Mouse (Mus musculus): Measurements from ENCODE around the gene Aldh1a7.

DNA sequence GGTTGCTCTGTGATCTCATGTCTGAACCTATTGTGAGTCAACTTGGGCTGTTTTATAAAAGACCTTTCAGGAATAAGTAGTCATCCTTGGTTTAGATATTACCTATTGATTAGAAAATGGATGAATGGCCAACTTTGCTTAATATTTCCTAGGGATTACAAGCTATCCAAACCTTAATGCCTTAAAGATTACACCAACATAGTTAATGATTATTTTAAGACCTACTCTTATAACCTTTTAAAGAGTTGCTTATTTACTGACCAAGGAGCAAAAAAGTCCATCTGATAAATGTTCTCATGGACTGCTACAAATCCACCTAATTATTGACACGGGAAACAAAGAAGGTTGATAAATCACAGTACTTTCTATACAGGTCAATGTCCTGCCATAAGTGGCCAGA lies 17.3 kb upstream of the Aldh1a7 start:
- no peak for TF ChIP-seq CTCF (IDR thresholded peaks at IDR 0.05; ENCODE audit: insufficient read depth, low read depth, low read length)
- no peak for TF ChIP-seq POLR2A (IDR thresholded peaks at IDR 0.05; ENCODE audit: insufficient read depth, low read depth, low read length)
